Mouse (Mus musculus) hindbrain, embryonic 10.5 days (tissue): ENCODE data around the gene Gcnt3. TPM values are rescaled to one million over a fixed set of nuclear protein-coding genes. Genes with fewer than 3 reads are reported as not detected.

Source experiments
- DNase-seq: peaks from one replicate; pipeline ENCODE4 v3.0.0-alpha.2; 2017; ENCODE audit warnings: low spot score
- H3K27ac ChIP-seq: fragments of 300-500 bp; sonication (generic); 2 replicates; pipeline ENCODE4 v1.5.1; 2016; ENCODE audit warnings: mild to moderate bottlenecking, moderate library complexity
- H3K27me3 ChIP-seq: fragments of 300-500 bp; sonication (generic); 2 replicates; pipeline ENCODE4 v1.6.1; 2016; ENCODE audit warnings: mild to moderate bottlenecking; ENCODE audit not compliant: poor library complexity, insufficient read depth, severe bottlenecking
- H3K36me3 ChIP-seq: fragments of 300-500 bp; sonication (generic); 2 replicates; pipeline ENCODE4 v1.6.1; 2016; ENCODE audit warnings: mild to moderate bottlenecking, moderate library complexity
- H3K4me1 ChIP-seq: fragments of 300-500 bp; sonication (generic); replicated peaks from 2 replicates; pipeline ENCODE4 v1.6.1; 2016; ENCODE audit warnings: mild to moderate bottlenecking
- H3K4me3 ChIP-seq: fragments of 300-500 bp; sonication (generic); 2 replicates; pipeline ENCODE4 v1.5.1; 2016; ENCODE audit warnings: mild to moderate bottlenecking, moderate library complexity
- H3K9me3 ChIP-seq: fragments of 300-500 bp; sonication (generic); 2 replicates; pipeline ENCODE4 v1.6.1; 2016; ENCODE audit warnings: mild to moderate bottlenecking, moderate library complexity
- WGBS: fragments of 180-500 bp; shearing (Covaris S2); methylation state at CpG from one replicate; pipeline ENCODE4 v1.1.7; 2016; 5-methylcytosine and 5-hydroxymethylcytosine counted together
- polyA plus RNA-seq: library from polyadenylated mRNA; unstranded; fragments of >200 nt; fragmentation: Nextera tagmentation; extraction: Ambion mirVana; gene quantifications from 2 replicates; pipeline ENCODE4 v1.2.1, GENCODE M21; 2016

Gene Gcnt3
- polyA plus RNA-seq, 1 experiment from 2014 or later, result not detected

GRCm38 (mm10) chr9:70062012-70062411 is 24.1 kb upstream of the Gcnt3 start:
- DNase-seq, result no peak
- Histone ChIP-seq H3K27ac (no peak overlapping the region), H3K36me3 (no peaks in the 10 kb centered on the region), H3K4me3 (no peak overlapping the region), H3K4me1 (no peaks in the 10 kb centered on the region), H3K9me3 (no peaks in the 10 kb centered on the region), H3K27me3 (no peaks in the 10 kb centered on the region)
- WGBS, result 88% methylated on average over 3 of the region's 3 CpGs

GRCm38 (mm10) chr9:70053411-70053810 is 15.5 kb upstream of the Gcnt3 start:
- Histone ChIP-seq H3K4me3 (no peak overlapping the region), H3K9me3 (peaks cover 4% of the 10 kb centered on the region; the same call in 1 of the 2 replicates), H3K27me3 (no peaks in the 10 kb centered on the region), H3K4me1 (peaks cover 24% of the 10 kb centered on the region), H3K36me3 (no peaks in the 10 kb centered on the region), H3K27ac (no peak overlapping the region)
- no peak for DNase-seq
- WGBS, result 60% methylated on average over 3 of the region's 3 CpGs

- Histone ChIP-seq H3K27ac (no peak overlapping the region), H3K4me1 (peaks cover 30% of the 10 kb centered on the region), H3K9me3 (peaks cover 4% of the 10 kb centered on the region; the same call in 1 of the 2 replicates), H3K4me3 (no peak overlapping the region), H3K36me3 (no peaks in the 10 kb centered on the region), H3K27me3 (no peaks in the 10 kb centered on the region)
- 76% methylated on average over 3 of the region's 3 CpGs for WGBS
- DNase-seq, result no peak
Observed at GRCm38 (mm10) chr9:70052730-70053129, 14.8 kb upstream of the Gcnt3 start.

GRCm38 (mm10) chr9:70049839-70050238 is 12.0 kb upstream of the Gcnt3 start:
- DNase-seq, result no peak

GRCm38 (mm10) chr9:70049416-70049783 is 11.5 kb upstream of the Gcnt3 start:
- DNase-seq, result no peak
- H3K4me1 ChIP-seq, result peaks cover 32% of the 10 kb centered on the region
- no peaks in the 10 kb centered on the region for H3K9me3 ChIP-seq
- H3K27me3 ChIP-seq, result no peaks in the 10 kb centered on the region
- WGBS, result 30% methylated on average over 3 of the region's 3 CpGs
- H3K4me3 ChIP-seq, result no peak overlapping the region
- H3K27ac ChIP-seq, result peak overlapping the region; percentile 56
- no peaks in the 10 kb centered on the region for H3K36me3 ChIP-seq

More at GRCm38 (mm10) chr9:70049839-70050238, 12.0 kb upstream of the Gcnt3 start:
- no peaks in the 10 kb centered on the region for H3K27me3 ChIP-seq
- H3K27ac ChIP-seq, result peak overlapping the region; percentile 56
- peaks cover 32% of the 10 kb centered on the region for H3K4me1 ChIP-seq
- WGBS, result 55% methylated on average over 8 of the region's 8 CpGs
- H3K9me3 ChIP-seq, result no peaks in the 10 kb centered on the region
- H3K36me3 ChIP-seq, result no peaks in the 10 kb centered on the region
- no peak overlapping the region for H3K4me3 ChIP-seq

- Histone ChIP-seq H3K36me3 (no peaks in the 10 kb centered on the region), H3K9me3 (no peaks in the 10 kb centered on the region), H3K4me1 (peaks cover 32% of the 10 kb centered on the region), H3K4me3 (no peak overlapping the region), H3K27ac (peak overlapping the region; percentile 56), H3K27me3 (no peaks in the 10 kb centered on the region)
- 58% methylated on average over 6 of the region's 6 CpGs for WGBS
- DNase-seq, result no peak
Observed at GRCm38 (mm10) chr9:70048751-70049415, 11.0 kb upstream of the Gcnt3 start.

- no peak overlapping the region for H3K4me3 ChIP-seq
- 55% methylated on average over 5 of the region's 5 CpGs for WGBS
- no peaks in the 10 kb centered on the region for H3K9me3 ChIP-seq
- DNase-seq, result no peak
- no peak overlapping the region for H3K27ac ChIP-seq
- no peaks in the 10 kb centered on the region for H3K27me3 ChIP-seq
- H3K36me3 ChIP-seq, result no peaks in the 10 kb centered on the region
- peaks cover 32% of the 10 kb centered on the region for H3K4me1 ChIP-seq
Observed at GRCm38 (mm10) chr9:70048280-70048679, 10.4 kb upstream of the Gcnt3 start.

- Histone ChIP-seq H3K4me1 (peaks cover 29% of the 10 kb centered on the region), H3K4me3 (no peak overlapping the region)
- no peak for DNase-seq
Observed at GRCm38 (mm10) chr9:70047839-70048238, 10.0 kb upstream of the Gcnt3 start.

GRCm38 (mm10) chr9:70046255-70046654 is 8.4 kb upstream of the Gcnt3 start:
- H3K36me3 ChIP-seq, result no peaks in the 10 kb centered on the region
- no peak for DNase-seq
- H3K4me3 ChIP-seq, result no peak overlapping the region
- 91% methylated on average over 6 of the region's 6 CpGs for WGBS
- H3K4me1 ChIP-seq, result peaks cover 29% of the 10 kb centered on the region
- no peak overlapping the region for H3K27ac ChIP-seq
- H3K27me3 ChIP-seq, result no peaks in the 10 kb centered on the region
- H3K9me3 ChIP-seq, result no peaks in the 10 kb centered on the region

More at GRCm38 (mm10) chr9:70047839-70048238, 10.0 kb upstream of the Gcnt3 start:
- no peaks in the 10 kb centered on the region for H3K27me3 ChIP-seq
- H3K9me3 ChIP-seq, result no peaks in the 10 kb centered on the region
- no peak overlapping the region for H3K27ac ChIP-seq
- WGBS, result 74% methylated on average over 3 of the region's 3 CpGs
- no peaks in the 10 kb centered on the region for H3K36me3 ChIP-seq

GRCm38 (mm10) chr9:70044865-70045264 is 7.0 kb upstream of the Gcnt3 start:
- no peak overlapping the region for H3K4me3 ChIP-seq
- no peak overlapping the region for H3K27ac ChIP-seq
- 88% methylated on average over 2 of the region's 2 CpGs for WGBS
- no peaks in the 10 kb centered on the region for H3K36me3 ChIP-seq
- no peaks in the 10 kb centered on the region for H3K27me3 ChIP-seq
- no peak for DNase-seq
- H3K9me3 ChIP-seq, result no peaks in the 10 kb centered on the region
- H3K4me1 ChIP-seq, result peaks cover 23% of the 10 kb centered on the region

- Histone ChIP-seq H3K27me3 (no peaks in the 10 kb centered on the region), H3K36me3 (no peaks in the 10 kb centered on the region), H3K4me3 (no peak overlapping the region), H3K4me1 (0 out of 2 replicates have a peak, but pooled peaks cover 3% of the 10 kb centered on the region), H3K9me3 (0 out of 2 replicates have a peak, but pooled peaks cover 3% of the 10 kb centered on the region), H3K27ac (no peak overlapping the region)
- WGBS, result 82% methylated on average over 1 of the region's 1 CpGs
- DNase-seq, result no peak
Observed at GRCm38 (mm10) chr9:70042935-70043334, 5.0 kb upstream of the Gcnt3 start.

- no peak for DNase-seq
- no peaks in the 10 kb centered on the region for H3K27me3 ChIP-seq
- H3K36me3 ChIP-seq, result no peaks in the 10 kb centered on the region
- H3K9me3 ChIP-seq, result 0 out of 2 replicates have a peak, but pooled peaks cover 3% of the 10 kb centered on the region
- WGBS, result 93% methylated on average over 4 of the region's 4 CpGs
- no peak overlapping the region for H3K27ac ChIP-seq
- H3K4me3 ChIP-seq, result no peak overlapping the region
- no peaks in the 10 kb centered on the region for H3K4me1 ChIP-seq
Observed at GRCm38 (mm10) chr9:70042137-70042536, 4.2 kb upstream of the Gcnt3 start.

- no peak for DNase-seq
- Histone ChIP-seq H3K27ac (no peak overlapping the region), H3K4me3 (no peak overlapping the region), H3K4me1 (no peaks in the 10 kb centered on the region), H3K9me3 (0 out of 2 replicates have a peak, but pooled peaks cover 3% of the 10 kb centered on the region), H3K36me3 (no peaks in the 10 kb centered on the region), H3K27me3 (no peaks in the 10 kb centered on the region)
- 86% methylated on average over 11 of the region's 11 CpGs for WGBS
Observed at GRCm38 (mm10) chr9:70040570-70040969, 2.7 kb upstream of the Gcnt3 start.
